Mouse (Mus musculus) large intestine, adult 2 months (tissue): ENCODE results near the gene Pla2r1. TPM values are rescaled to one million over a fixed set of nuclear protein-coding genes. Genes with fewer than 3 reads are reported as not detected.
A peak's percentile ranks its signal among the peaks of the same experiment; 100 is the strongest.

Experiments
- DNase-seq: peaks from one replicate; pipeline ENCODE4 v3.0.0-alpha.2; 2012; ENCODE audit warnings: low read depth, low spot score
- WGBS: fragments of 180-500 bp; shearing (Covaris S2); methylation state at CpG from one replicate; pipeline ENCODE4 v1.1.7; 2018; 5-methylcytosine and 5-hydroxymethylcytosine counted together
- polyA plus RNA-seq: library from polyadenylated mRNA; depleted of rRNA; stranded (reverse); fragments of >200 nt; gene quantifications from 2 replicates; pipeline ENCODE4 v1.2.3, GENCODE M21; 2012

Gene Pla2r1
- polyA plus RNA-seq, 1 experiment: 0.78 TPM

GRCm38 (mm10) chr2:60409989-60410763, 142.9 kb downstream of the Pla2r1 start:
- DNase-seq: peak; percentile 45
- 34% methylated on average over 11 of the region's 11 CpGs for WGBS

GRCm38 (mm10) chr2:60409194-60409593, 143.9 kb downstream of the Pla2r1 start:
- DNase-seq: no peak
- 75% methylated on average over 6 of the region's 6 CpGs for WGBS

- DNase-seq: no peak
- 93% methylated on average over 2 of the region's 2 CpGs for WGBS
Observed at GRCm38 (mm10) chr2:60407387-60407786, 145.7 kb downstream of the Pla2r1 start.

- 37% methylated on average over 5 of the region's 5 CpGs for WGBS
- no peak for DNase-seq
Observed at GRCm38 (mm10) chr2:60405431-60405830, 147.7 kb downstream of the Pla2r1 start.

GRCm38 (mm10) chr2:60404763-60405162, 148.3 kb downstream of the Pla2r1 start:
- DNase-seq: no peak
- WGBS: 93% methylated on average over 7 of the region's 7 CpGs

- WGBS: 55% methylated on average over 5 of the region's 5 CpGs
- no peak for DNase-seq
Observed at GRCm38 (mm10) chr2:60401694-60402093, 151.4 kb downstream of the Pla2r1 start.

- 77% methylated on average over 6 of the region's 6 CpGs for WGBS
- no peak for DNase-seq
Observed at GRCm38 (mm10) chr2:60393786-60394185, 159.3 kb downstream of the Pla2r1 start.

- WGBS: 57% methylated on average over 4 of the region's 4 CpGs
- DNase-seq: no peak
Observed at GRCm38 (mm10) chr2:60392286-60392685, 160.8 kb downstream of the Pla2r1 start.

- WGBS: 67% methylated on average over 3 of the region's 3 CpGs
Observed at GRCm38 (mm10) chr2:60387363-60387762, 165.7 kb downstream of the Pla2r1 start.

GRCm38 (mm10) chr2:60386835-60387234, 166.3 kb downstream of the Pla2r1 start:
- WGBS: 68% methylated on average over 2 of the region's 2 CpGs
- no peak for DNase-seq

More at GRCm38 (mm10) chr2:60387363-60387762, 165.7 kb downstream of the Pla2r1 start:
- no peak for DNase-seq

GRCm38 (mm10) chr2:60384763-60385085, 168.4 kb downstream of the Pla2r1 start:
- no peak for DNase-seq

GRCm38 (mm10) chr2:60384083-60384762, 168.9 kb downstream of the Pla2r1 start:
- no peak for DNase-seq
- WGBS: 50% methylated on average over 7 of the region's 7 CpGs

GRCm38 (mm10) chr2:60382858-60383669, 170.0 kb downstream of the Pla2r1 start, which contains the start of gene Ly75:
Ly75 (minus strand) TSS chr2:60383303.
- WGBS: 1% methylated on average over 46 of the region's 46 CpGs
- DNase-seq: peak; percentile 67

- peak; percentile 40 for DNase-seq
- 26% methylated on average over 3 of the region's 3 CpGs for WGBS
Observed at GRCm38 (mm10) chr2:60382346-60382745, 170.8 kb downstream of the Pla2r1 start.

GRCm38 (mm10) chr2:60377260-60377659, 175.8 kb downstream of the Pla2r1 start:
- 76% methylated on average over 5 of the region's 5 CpGs for WGBS
- DNase-seq: no peak

- 90% methylated on average over 15 of the region's 15 CpGs for WGBS
- DNase-seq: no peak
Observed at GRCm38 (mm10) chr2:60375608-60376107, 177.4 kb downstream of the Pla2r1 start.

GRCm38 (mm10) chr2:60375126-60375525, 178.0 kb downstream of the Pla2r1 start:
- no peak for DNase-seq
- WGBS: 88% methylated on average over 8 of the region's 8 CpGs

- no peak for DNase-seq
- whole genome bisulfite sequencing: 90% methylated on average over 5 of the region's 5 CpGs
Observed at GRCm38 (mm10) chr2:60370188-60370587, 182.9 kb downstream of the Pla2r1 start.

- 92% methylated on average over 4 of the region's 4 CpGs for WGBS
- DNase-seq: no peak
Observed at GRCm38 (mm10) chr2:60369454-60369853, 183.7 kb downstream of the Pla2r1 start.

GRCm38 (mm10) chr2:60367871-60368270, 185.2 kb downstream of the Pla2r1 start:
- DNase-seq: no peak
- 83% methylated on average over 7 of the region's 7 CpGs for WGBS
